ENCODE assay signal across 19 mouse cellular contexts in genomic region chr2:26319109-26319508, GRCm38 (mm10). TPM values are rescaled to one million over a fixed set of nuclear protein-coding genes. Genes with fewer than 3 reads are reported as not detected.
DNase-seq lines count a peak whose midpoint lies in the region; ATAC-seq lines count a peak whose summit lies in the region.
"Had no signal": no experiment of that assay in that cellular context is flagged by ENCODE, and none has a peak within 500 bp of the region (broad histone marks: within the 10 kb centered on the region; RNA-seq: fewer than 3 reads in every experiment).

No protein-coding gene starts in this region.

- WGBS in forebrain, embryonic 13.5 days, result 90% methylated on average over 9 of the region's 9 CpGs
- WGBS in forebrain, embryonic 11.5 days, result 91% methylated on average over 9 of the region's 9 CpGs
- 91% methylated on average over 9 of the region's 9 CpGs for WGBS in limb, embryonic 13.5 days
- 93% methylated on average over 9 of the region's 9 CpGs for WGBS in limb, embryonic 10.5 days
- 87% methylated on average over 9 of the region's 9 CpGs for WGBS in midbrain, embryonic 16.5 days

- no peak overlapping the region for H3K4me3 ChIP-seq in forebrain, embryonic 13.5 days
- no peak overlapping the region for H3K4me3 ChIP-seq in forebrain, embryonic 11.5 days (ENCODE audit: low read depth, low read length)
- no peak overlapping the region for H3K4me3 ChIP-seq in limb, embryonic 13.5 days
- no peak overlapping the region for H3K4me3 ChIP-seq in limb, embryonic 10.5 days
- no peak overlapping the region for H3K4me3 ChIP-seq in midbrain, embryonic 16.5 days (ENCODE audit: low read depth, low read length)
- H3K4me3 ChIP-seq: embryonic facial prominence, embryonic 15.5 days; forebrain, embryonic 15.5 days; lung, embryonic 15.5 days had no signal

- no peaks in the 10 kb centered on the region for H3K27me3 ChIP-seq in forebrain, embryonic 13.5 days
- H3K27me3 ChIP-seq in forebrain, embryonic 11.5 days (ENCODE audit: control insufficient read depth, insufficient read depth, low read length), result no peaks in the 10 kb centered on the region
- H3K27me3 ChIP-seq in limb, embryonic 13.5 days, result no peaks in the 10 kb centered on the region
- H3K27me3 ChIP-seq in limb, embryonic 10.5 days (ENCODE audit: low read depth, poor library complexity, severe bottlenecking), result no peaks in the 10 kb centered on the region
- no peaks in the 10 kb centered on the region for H3K27me3 ChIP-seq in midbrain, embryonic 16.5 days (ENCODE audit: control insufficient read depth, insufficient read depth, low read depth, low read length)
- H3K27me3 ChIP-seq: embryonic facial prominence, embryonic 15.5 days; forebrain, embryonic 15.5 days; lung, embryonic 15.5 days had no signal

- H3K9ac ChIP-seq in forebrain, embryonic 13.5 days, result peak overlapping the region; percentile 43; the same call in 1 of the 2 replicates
- no peak overlapping the region for H3K9ac ChIP-seq in forebrain, embryonic 11.5 days (ENCODE audit: low read length)
- no peak overlapping the region for H3K9ac ChIP-seq in limb, embryonic 13.5 days
- peak overlapping the region; percentile 28; the same call in 1 of the 2 replicates for H3K9ac ChIP-seq in midbrain, embryonic 16.5 days (ENCODE audit: low read depth, low read length)
- H3K9ac ChIP-seq: embryonic facial prominence, embryonic 15.5 days; forebrain, embryonic 15.5 days; lung, embryonic 15.5 days had no signal

- peaks cover 46% of the 10 kb centered on the region for H3K4me1 ChIP-seq in forebrain, embryonic 13.5 days
- H3K4me1 ChIP-seq in forebrain, embryonic 11.5 days (replicated peaks; ENCODE audit: control insufficient read depth, insufficient read depth, low read length), result peaks cover 14% of the 10 kb centered on the region; the same call in 1 of the 2 replicates
- peaks cover 55% of the 10 kb centered on the region for H3K4me1 ChIP-seq in limb, embryonic 13.5 days
- H3K4me1 ChIP-seq in limb, embryonic 10.5 days, result peaks cover 46% of the 10 kb centered on the region
- H3K4me1 ChIP-seq in midbrain, embryonic 16.5 days (ENCODE audit: control insufficient read depth, insufficient read depth, low read length), result peaks cover 54% of the 10 kb centered on the region

- ATAC-seq in forebrain, embryonic 13.5 days, result no peak
- no peak for ATAC-seq in forebrain, embryonic 11.5 days (replicated peaks; ENCODE audit: low FRiP score)
- ATAC-seq in limb, embryonic 13.5 days (ENCODE audit: low FRiP score, low read depth), result no peak
- ATAC-seq in midbrain, embryonic 16.5 days, result no peak
- ATAC-seq: forebrain, embryonic 15.5 days; inflammation-experienced regulatory T-cells, adult 6 months had no signal

- H3K36me3 ChIP-seq in forebrain, embryonic 13.5 days (ENCODE audit: poor library complexity, severe bottlenecking), result peaks cover 37% of the 10 kb centered on the region
- peaks cover 10% of the 10 kb centered on the region for H3K36me3 ChIP-seq in forebrain, embryonic 11.5 days (ENCODE audit: control insufficient read depth, insufficient read depth, low read length)
- peaks cover 42% of the 10 kb centered on the region for H3K36me3 ChIP-seq in limb, embryonic 13.5 days
- H3K36me3 ChIP-seq in limb, embryonic 10.5 days, result peaks cover 71% of the 10 kb centered on the region
- peaks cover 5% of the 10 kb centered on the region; the same call in 1 of the 2 replicates for H3K36me3 ChIP-seq in midbrain, embryonic 16.5 days (ENCODE audit: control insufficient read depth, insufficient read depth, low read length)

- no peaks in the 10 kb centered on the region for H3K9me3 ChIP-seq in forebrain, embryonic 13.5 days (replicated peaks)
- no peaks in the 10 kb centered on the region for H3K9me3 ChIP-seq in forebrain, embryonic 11.5 days (ENCODE audit: control insufficient read depth, low read length)
- H3K9me3 ChIP-seq in limb, embryonic 13.5 days, result no peaks in the 10 kb centered on the region
- no peaks in the 10 kb centered on the region for H3K9me3 ChIP-seq in limb, embryonic 10.5 days (replicated peaks)
- H3K9me3 ChIP-seq in midbrain, embryonic 16.5 days (replicated peaks; ENCODE audit: control insufficient read depth, low read length, poor library complexity, severe bottlenecking), result no peaks in the 10 kb centered on the region
- H3K9me3 ChIP-seq: embryonic facial prominence, embryonic 15.5 days; forebrain, embryonic 15.5 days; lung, embryonic 15.5 days had no signal

- H3K27ac ChIP-seq in forebrain, embryonic 13.5 days, result no peak overlapping the region
- no peak overlapping the region for H3K27ac ChIP-seq in forebrain, embryonic 11.5 days (ENCODE audit: low read depth, low read length)
- H3K27ac ChIP-seq in limb, embryonic 13.5 days, result 0 out of 2 replicates have a peak overlapping the region, but pooled peaks have one; percentile 22
- no peak overlapping the region for H3K27ac ChIP-seq in limb, embryonic 10.5 days
- no peak overlapping the region for H3K27ac ChIP-seq in midbrain, embryonic 16.5 days (ENCODE audit: low read length)
- H3K27ac ChIP-seq: embryonic facial prominence, embryonic 15.5 days; forebrain, embryonic 15.5 days; kidney, postnatal 0 days; lung, embryonic 15.5 days had no signal

- no peak overlapping the region for H3K4me2 ChIP-seq in forebrain, embryonic 13.5 days
- H3K4me2 ChIP-seq in forebrain, embryonic 11.5 days (ENCODE audit: low read depth, low read length, severe bottlenecking), result no peak overlapping the region
- no peak overlapping the region for H3K4me2 ChIP-seq in limb, embryonic 13.5 days (replicated peaks)
- no peak overlapping the region for H3K4me2 ChIP-seq in midbrain, embryonic 16.5 days (ENCODE audit: low read length)
- H3K4me2 ChIP-seq: embryonic facial prominence, embryonic 15.5 days; forebrain, embryonic 15.5 days; liver, embryonic 11.5 days; lung, embryonic 15.5 days had no signal

- DNase-seq in forebrain, embryonic 11.5 days (ENCODE audit: low spot score), result no peak
- DNase-seq in limb, embryonic 10.5 days (ENCODE audit: low spot score), result no peak
- peak; percentile 64 for DNase-seq in cerebellum, postnatal 25 days
- DNase-seq in urinary bladder, adult 2 months (ENCODE audit: low spot score), result no peak
- DNase-seq: heart, adult 18-20 months; heart, postnatal 10 days; layer of hippocampus, adult 9-11 months; right cerebral cortex, postnatal 14 days; thymus, postnatal 4 days had no signal

RNA-seq across cellular contexts. Expression of gene Gpsm1, which starts 3.8 kb away (rescaled TPM):
- 97.7 and 120 TPM in 2 replicates for polyA plus RNA-seq in forebrain, embryonic 13.5 days (2015; fragmentation: Nextera tagmentation; extraction: Ambion mirVana)
- polyA plus RNA-seq in forebrain, embryonic 11.5 days (2014; fragmentation: Nextera tagmentation; extraction: Ambion mirVana), result 61.1 and 63.3 TPM in 2 replicates
- 61.5 and 66.6 TPM in 2 replicates for polyA plus RNA-seq in limb, embryonic 13.5 days (2015; fragmentation: Nextera tagmentation; extraction: Ambion mirVana)
- 83.6 and 91.4 TPM in 2 replicates for polyA plus RNA-seq in limb, embryonic 10.5 days (2016; fragmentation: Nextera tagmentation; extraction: Ambion mirVana)
- 182 and 188 TPM in 2 replicates for polyA plus RNA-seq in midbrain, embryonic 16.5 days (2015; fragmentation: Nextera tagmentation; extraction: Ambion mirVana)
- polyA plus RNA-seq in urinary bladder, adult 2 months (2012; rRNA removed), result 17.1 and 20.7 TPM in 2 replicates

RNA-seq across cellular contexts. Expression of gene Ccdc187, which starts 24.8 kb away (rescaled TPM):
- 0.18 and 0.35 TPM in 2 replicates for polyA plus RNA-seq in forebrain, embryonic 13.5 days (2015; fragmentation: Nextera tagmentation; extraction: Ambion mirVana)
- polyA plus RNA-seq in forebrain, embryonic 11.5 days (2014; fragmentation: Nextera tagmentation; extraction: Ambion mirVana), result 0.05 and 0.19 TPM in 2 replicates
- 0.04 TPM in 1 of 2 replicates, not detected in the other for polyA plus RNA-seq in limb, embryonic 13.5 days (2015; fragmentation: Nextera tagmentation; extraction: Ambion mirVana)
- 0.01 TPM in 1 of 2 replicates, not detected in the other for polyA plus RNA-seq in limb, embryonic 10.5 days (2016; fragmentation: Nextera tagmentation; extraction: Ambion mirVana)
- 0.21 and 0.29 TPM in 2 replicates for polyA plus RNA-seq in midbrain, embryonic 16.5 days (2015; fragmentation: Nextera tagmentation; extraction: Ambion mirVana)
- 1.0 and 1.3 TPM in 2 replicates for polyA plus RNA-seq in urinary bladder, adult 2 months (2012; rRNA removed)
- polyA plus RNA-seq: C2C12; kidney, postnatal 0 days; liver, embryonic 11.5 days had no signal

RNA-seq across cellular contexts. Expression of gene Dnlz, which starts 32.8 kb away (rescaled TPM):
- polyA plus RNA-seq in forebrain, embryonic 13.5 days (2015; fragmentation: Nextera tagmentation; extraction: Ambion mirVana), result 31.1 and 32.2 TPM in 2 replicates
- polyA plus RNA-seq in forebrain, embryonic 11.5 days (2014; fragmentation: Nextera tagmentation; extraction: Ambion mirVana), result 38.2 and 40.2 TPM in 2 replicates
- polyA plus RNA-seq in limb, embryonic 13.5 days (2015; fragmentation: Nextera tagmentation; extraction: Ambion mirVana), result 28.8 and 29.0 TPM in 2 replicates
- 33.9 and 36.8 TPM in 2 replicates for polyA plus RNA-seq in limb, embryonic 10.5 days (2016; fragmentation: Nextera tagmentation; extraction: Ambion mirVana)
- 24.7 and 27.2 TPM in 2 replicates for polyA plus RNA-seq in midbrain, embryonic 16.5 days (2015; fragmentation: Nextera tagmentation; extraction: Ambion mirVana)
- 18.0 and 18.9 TPM in 2 replicates for polyA plus RNA-seq in urinary bladder, adult 2 months (2012; rRNA removed)

RNA-seq across cellular contexts. Expression of gene Card9, which starts 41.6 kb away (rescaled TPM):
- 0.72 and 2.0 TPM in 2 replicates for polyA plus RNA-seq in forebrain, embryonic 13.5 days (2015; fragmentation: Nextera tagmentation; extraction: Ambion mirVana)
- 0.96 and 1.8 TPM in 2 replicates for polyA plus RNA-seq in forebrain, embryonic 11.5 days (2014; fragmentation: Nextera tagmentation; extraction: Ambion mirVana)
- polyA plus RNA-seq in limb, embryonic 13.5 days (2015; fragmentation: Nextera tagmentation; extraction: Ambion mirVana), result 0.67 and 1.5 TPM in 2 replicates
- 0.49 and 0.54 TPM in 2 replicates for polyA plus RNA-seq in limb, embryonic 10.5 days (2016; fragmentation: Nextera tagmentation; extraction: Ambion mirVana)
- polyA plus RNA-seq in midbrain, embryonic 16.5 days (2015; fragmentation: Nextera tagmentation; extraction: Ambion mirVana), result 1.0 and 2.7 TPM in 2 replicates
- polyA plus RNA-seq in urinary bladder, adult 2 months (2012; rRNA removed), result 4.9 TPM in 2 replicates

Comparison
In these comparisons a context has a peak if more than half of its experiments do, and no peak if none do; other contexts are left out.
1. H3K9ac ChIP-seq: peak in forebrain, embryonic 13.5 days (single experiment) and midbrain, embryonic 16.5 days (single experiment); none in forebrain, embryonic 11.5 days (single experiment) and limb, embryonic 13.5 days (single experiment).
2. DNase-seq: peak in cerebellum, postnatal 25 days (2 of 2); none in forebrain, embryonic 11.5 days (single experiment), limb, embryonic 10.5 days (single experiment) and urinary bladder, adult 2 months (single experiment).